Mouse (Mus musculus) layer of hippocampus, adult 18-20 months (tissue): ENCODE results near the gene Fth1. TPM values are rescaled to one million over a fixed set of nuclear protein-coding genes. Genes with fewer than 3 reads are reported as not detected.

Source experiments
- DNase-seq, 2 experiments: peaks; one replicate each; pipeline ENCODE4 v3.0.0; 2022; ENCODE audit warnings: low spot score in 2 of 2
- total RNA-seq, 2 experiments: library from RNA; stranded (reverse); gene quantifications; 2 replicates each; pipeline ENCODE4 v1.2.3; 2021

Fth1 gene
- total RNA-seq, 2 experiments from 2014 or later = 3,571 to 3,745 TPM

GRCm38 (mm10) chr19:10021981-10022380 is 41.6 kb downstream of the Fth1 start:
- no peak for DNase-seq

GRCm38 (mm10) chr19:10022414-10023303 is 42.3 kb downstream of the Fth1 start:
- DNase-seq = peak; percentile 61 to 75

GRCm38 (mm10) chr19:10023304-10023758 is 42.9 kb downstream of the Fth1 start:
- DNase-seq = no peak

- DNase-seq = peak in 1 of 2 experiments; percentile 34
Observed at GRCm38 (mm10) chr19:10025169-10025875, 44.9 kb downstream of the Fth1 start.

GRCm38 (mm10) chr19:10029746-10030145 is 49.3 kb downstream of the Fth1 start:
- no peak for DNase-seq

GRCm38 (mm10) chr19:10033211-10033973 is 53.0 kb downstream of the Fth1 start:
- DNase-seq = peak; percentile 46 to 71

GRCm38 (mm10) chr19:10034356-10034755 is 54.0 kb downstream of the Fth1 start:
- no peak for DNase-seq

Other genes starting within 250 kb of the Fth1 start
- not detected for gene Scgb2a2, start 133.0 kb upstream of the Fth1 start, total RNA-seq
- gene Incenp, start 81.0 kb upstream of the Fth1 start, total RNA-seq = 10 to 100 TPM; 11.2 to 12.7 TPM
- gene Best1, start 21.0 kb downstream of the Fth1 start, total RNA-seq = 1 to 10 TPM; 1.2 to 1.7 TPM
- gene Rab3il1, start 21.1 kb downstream of the Fth1 start, total RNA-seq = 10 to 100 TPM in 1 of 2 experiments, 1 to 10 TPM in 1; 9.3 to 10.1 TPM
- gene Fads3, start 61.0 kb downstream of the Fth1 start, total RNA-seq = 10 to 100 TPM; 22.9 to 25.2 TPM
- gene Fads2, start 121.1 kb downstream of the Fth1 start, total RNA-seq = 100 to 1,000 TPM; 140 to 145 TPM
- gene Fads1, start 202.3 kb downstream of the Fth1 start, total RNA-seq = 100 to 1,000 TPM; 187 to 200 TPM
- 10 to 100 TPM; 81.9 to 84.8 TPM for gene Tmem258, start 223.4 kb downstream of the Fth1 start, total RNA-seq
- gene Fen1, start 223.6 kb downstream of the Fth1 start, total RNA-seq = 10 to 100 TPM in 1 of 2 experiments, 1 to 10 TPM in 1; 9.5 to 10.7 TPM